Mouse (Mus musculus) hindbrain, embryonic 12.5 days (tissue): ENCODE data around the gene Setdb1. TPM values are rescaled to one million over a fixed set of nuclear protein-coding genes. Genes with fewer than 3 reads are reported as not detected.

Source experiments
- ATAC-seq: fragments of 200-750 bp; cut with Nextera tagmentation; 2 replicates; pipeline ENCODE4 v1.8.0; 2017; ENCODE audit warnings: moderate TSS enrichment; ENCODE audit not compliant: low FRiP score
- H3K27ac ChIP-seq: fragments of 300-500 bp; sonication (generic); 2 replicates; pipeline ENCODE4 v1.5.1; 2016; ENCODE audit warnings: mild to moderate bottlenecking
- H3K27me3 ChIP-seq: fragments of 300-500 bp; sonication (generic); 2 replicates; pipeline ENCODE4 v1.6.1; 2016; ENCODE audit warnings: mild to moderate bottlenecking
- H3K36me3 ChIP-seq: fragments of 300-500 bp; sonication (generic); 2 replicates; pipeline ENCODE4 v1.6.1; 2016; ENCODE audit warnings: mild to moderate bottlenecking
- H3K4me1 ChIP-seq: fragments of 300-500 bp; sonication (generic); 2 replicates; pipeline ENCODE4 v1.6.1; 2016
- H3K4me2 ChIP-seq: fragments of 300-500 bp; sonication (generic); replicated peaks from 2 replicates; pipeline ENCODE4 v1.6.1; 2016; ENCODE audit warnings: mild to moderate bottlenecking
- H3K4me3 ChIP-seq: fragments of 300-500 bp; sonication (generic); 2 replicates; pipeline ENCODE4 v1.5.1; 2016; ENCODE audit warnings: mild to moderate bottlenecking
- H3K9ac ChIP-seq: fragments of 300-500 bp; sonication (generic); 2 replicates; pipeline ENCODE4 v1.6.1; 2016; ENCODE audit warnings: mild to moderate bottlenecking, moderate library complexity
- H3K9me3 ChIP-seq: fragments of 300-500 bp; sonication (generic); replicated peaks from 2 replicates; pipeline ENCODE4 v1.6.1; 2016; ENCODE audit warnings: mild to moderate bottlenecking
- WGBS: fragments of 180-500 bp; shearing (Covaris S2); methylation state at CpG from one replicate; pipeline ENCODE4 v1.1.7; 2016; 5-methylcytosine and 5-hydroxymethylcytosine counted together
- polyA plus RNA-seq: library from polyadenylated mRNA; unstranded; fragments of >200 nt; fragmentation: Nextera tagmentation; extraction: Ambion mirVana; gene quantifications from 2 replicates; pipeline ENCODE4 v1.2.1, GENCODE M21; 2016

Gene Setdb1
- polyA plus RNA-seq, 1 experiment from 2014 or later = 56.3 TPM

GRCm38 (mm10) chr3:95285390-95285789 lies 71.6 kb downstream of the Setdb1 start:
- Histone ChIP-seq H3K27ac (no peak overlapping the region), H3K27me3 (no peaks in the 10 kb centered on the region), H3K4me2 (no peak overlapping the region), H3K9me3 (no peaks in the 10 kb centered on the region), H3K36me3 (peaks cover 16% of the 10 kb centered on the region), H3K9ac (no peak overlapping the region), H3K4me3 (no peak overlapping the region), H3K4me1 (peaks cover 22% of the 10 kb centered on the region)
- WGBS = 96% methylated on average over 5 of the region's 5 CpGs
- ATAC-seq = no peak

- WGBS = 87% methylated on average over 12 of the region's 12 CpGs
- no peak for ATAC-seq
- Histone ChIP-seq H3K27ac (no peak overlapping the region), H3K27me3 (no peaks in the 10 kb centered on the region), H3K9ac (no peak overlapping the region; the same call in 1 of the 2 replicates), H3K4me3 (peak overlapping the region; percentile 69), H3K9me3 (no peaks in the 10 kb centered on the region), H3K4me2 (peak overlapping the region; percentile 68), H3K4me1 (peaks cover 24% of the 10 kb centered on the region), H3K36me3 (peaks cover 16% of the 10 kb centered on the region)
Observed at GRCm38 (mm10) chr3:95284501-95285281, 72.3 kb downstream of the Setdb1 start.

GRCm38 (mm10) chr3:95284062-95284461 lies 72.9 kb downstream of the Setdb1 start:
- 5% methylated on average over 1 of the region's 1 CpGs for WGBS
- no peak overlapping the region for H3K27ac ChIP-seq
- no peak for ATAC-seq

GRCm38 (mm10) chr3:95283589-95283941 lies 73.4 kb downstream of the Setdb1 start:
- Histone ChIP-seq H3K9me3 (no peaks in the 10 kb centered on the region), H3K9ac (peak overlapping the region; percentile 78), H3K36me3 (peaks cover 13% of the 10 kb centered on the region), H3K4me1 (peaks cover 27% of the 10 kb centered on the region), H3K27me3 (no peaks in the 10 kb centered on the region), H3K4me3 (peak overlapping the region; percentile 69), H3K4me2 (peak overlapping the region; percentile 68), H3K27ac (peak overlapping the region; percentile 98)
- no peak for ATAC-seq
- 2% methylated on average over 7 of the region's 7 CpGs for WGBS

More at GRCm38 (mm10) chr3:95284062-95284461, 72.9 kb downstream of the Setdb1 start:
- H3K4me3 ChIP-seq = peak overlapping the region; percentile 69
- H3K27me3 ChIP-seq = no peaks in the 10 kb centered on the region
- H3K36me3 ChIP-seq = peaks cover 16% of the 10 kb centered on the region
- H3K4me1 ChIP-seq = peaks cover 27% of the 10 kb centered on the region
- peak overlapping the region; percentile 78 for H3K9ac ChIP-seq
- peak overlapping the region; percentile 68 for H3K4me2 ChIP-seq
- no peaks in the 10 kb centered on the region for H3K9me3 ChIP-seq

GRCm38 (mm10) chr3:95282865-95283588 lies 74.0 kb downstream of the Setdb1 start:
- Histone ChIP-seq H3K9ac (peak overlapping the region; percentile 78), H3K36me3 (peaks cover 8% of the 10 kb centered on the region), H3K9me3 (no peaks in the 10 kb centered on the region), H3K27ac (peak overlapping the region; percentile 98), H3K4me2 (peak overlapping the region; percentile 68), H3K27me3 (no peaks in the 10 kb centered on the region), H3K4me3 (peak overlapping the region; percentile 69), H3K4me1 (peaks cover 27% of the 10 kb centered on the region)
- ATAC-seq = peak; percentile 74
- whole genome bisulfite sequencing = under 1% methylated on average over 50 of the region's 51 CpGs

- ATAC-seq = peak; percentile 3
- H3K4me1 ChIP-seq = peaks cover 27% of the 10 kb centered on the region
- H3K27ac ChIP-seq = peak overlapping the region; percentile 98
- H3K9me3 ChIP-seq = no peaks in the 10 kb centered on the region
- H3K9ac ChIP-seq = peak overlapping the region; percentile 78
- H3K27me3 ChIP-seq = no peaks in the 10 kb centered on the region
- H3K36me3 ChIP-seq = peaks cover 2% of the 10 kb centered on the region; the same call in 1 of the 2 replicates
- H3K4me3 ChIP-seq = peak overlapping the region; percentile 69
- peak overlapping the region; percentile 68 for H3K4me2 ChIP-seq
- WGBS = under 1% methylated on average over 11 of the region's 11 CpGs
Observed at GRCm38 (mm10) chr3:95282381-95282864, 74.6 kb downstream of the Setdb1 start.

- Histone ChIP-seq H3K4me2 (peak within 1 kb of the TSS; percentile 68), H3K9ac (peak within 1 kb of the TSS; percentile 84), H3K36me3 (no peaks in the 10 kb centered on the region), H3K4me3 (peak within 1 kb of the TSS; percentile 69), H3K27ac (peak within 1 kb of the TSS; percentile 98), H3K4me1 (peaks cover 27% of the 10 kb centered on the region), H3K9me3 (no peaks in the 10 kb centered on the region), H3K27me3 (no peaks in the 10 kb centered on the region)
- 1% methylated on average over 52 of the region's 53 CpGs for WGBS
- peak; percentile 90 for ATAC-seq
Observed at GRCm38 (mm10) chr3:95281216-95282126, 75.5 kb downstream of the Setdb1 start, which contains the start of the genes Mindy1 and Prune1. Mindy1 (plus strand) TSS chr3:95281345. Prune1 (minus strand) TSS chr3:95282076.

GRCm38 (mm10) chr3:95280747-95281146 lies 76.3 kb downstream of the Setdb1 start:
- 30% methylated on average over 8 of the region's 8 CpGs for WGBS
- Histone ChIP-seq H3K4me2 (peak overlapping the region; percentile 68), H3K9me3 (no peaks in the 10 kb centered on the region), H3K9ac (peak overlapping the region; percentile 84), H3K4me1 (peaks cover 27% of the 10 kb centered on the region), H3K27me3 (no peaks in the 10 kb centered on the region), H3K27ac (peak overlapping the region; percentile 98), H3K36me3 (no peaks in the 10 kb centered on the region), H3K4me3 (peak overlapping the region; percentile 69)
- no peak for ATAC-seq

GRCm38 (mm10) chr3:95277149-95277551 lies 79.9 kb downstream of the Setdb1 start:
- no peak overlapping the region for H3K4me2 ChIP-seq
- no peak for ATAC-seq
- peaks cover 7% of the 10 kb centered on the region; the same call in 1 of the 2 replicates for H3K36me3 ChIP-seq
- no peaks in the 10 kb centered on the region for H3K27me3 ChIP-seq
- peaks cover 10% of the 10 kb centered on the region; the same call in 1 of the 2 replicates for H3K4me1 ChIP-seq
- WGBS = 100% methylated on average over 1 of the region's 1 CpGs
- H3K4me3 ChIP-seq = no peak overlapping the region
- H3K9ac ChIP-seq = no peak overlapping the region
- H3K9me3 ChIP-seq = no peaks in the 10 kb centered on the region
- H3K27ac ChIP-seq = no peak overlapping the region

- no peak overlapping the region for H3K4me2 ChIP-seq
- no peak overlapping the region for H3K27ac ChIP-seq
- no peak for ATAC-seq
- no peak overlapping the region for H3K9ac ChIP-seq
- H3K36me3 ChIP-seq = peaks cover 7% of the 10 kb centered on the region; the same call in 1 of the 2 replicates
- peaks cover 10% of the 10 kb centered on the region; the same call in 1 of the 2 replicates for H3K4me1 ChIP-seq
- no peaks in the 10 kb centered on the region for H3K27me3 ChIP-seq
- 88% methylated on average over 5 of the region's 5 CpGs for WGBS
- no peak overlapping the region for H3K4me3 ChIP-seq
- H3K9me3 ChIP-seq = no peaks in the 10 kb centered on the region
Observed at GRCm38 (mm10) chr3:95276428-95276934, 80.5 kb downstream of the Setdb1 start.

- no peak for ATAC-seq
- 86% methylated on average over 6 of the region's 6 CpGs for WGBS
Observed at GRCm38 (mm10) chr3:95275161-95275560, 81.8 kb downstream of the Setdb1 start.

More at GRCm38 (mm10) chr3:95275161-95275560, 81.8 kb downstream of the Setdb1 start:
- H3K27me3 ChIP-seq = no peaks in the 10 kb centered on the region
- H3K4me3 ChIP-seq = no peak overlapping the region
- no peak overlapping the region for H3K27ac ChIP-seq
- no peak overlapping the region for H3K4me2 ChIP-seq
- H3K9me3 ChIP-seq = no peaks in the 10 kb centered on the region
- H3K36me3 ChIP-seq = peaks cover 7% of the 10 kb centered on the region; the same call in 1 of the 2 replicates
- H3K9ac ChIP-seq = no peak overlapping the region
- H3K4me1 ChIP-seq = 0 out of 2 replicates have a peak, but pooled peaks cover 5% of the 10 kb centered on the region
